Mouse (Mus musculus) gastrocnemius, adult 2 months (tissue): ENCODE data around the gene Senp1. TPM values are rescaled to one million over a fixed set of nuclear protein-coding genes. Genes with fewer than 3 reads are reported as not detected.

Experiments used
- DNase-seq: peaks from one replicate; pipeline ENCODE4 v3.0.0; 2022
- H3K27ac ChIP-seq: fragments of 200-600 bp; 2 replicates; pipeline ENCODE4 v1.8.1; 2022; ENCODE audit warnings: mild to moderate bottlenecking
- H3K4me3 ChIP-seq: fragments of 200-600 bp; 2 replicates; pipeline ENCODE4 v1.8.1; 2022; ENCODE audit warnings: mild to moderate bottlenecking, moderate library complexity
- CTCF ChIP-seq: fragments of 200-600 bp; IDR thresholded peaks from 2 replicates; pipeline ENCODE4 v1.8.1; 2022; ENCODE audit warnings: antibody characterized with exemption, mild to moderate bottlenecking, moderate library complexity
- intact Hi-C: fragments of 180-260 bp; cut with DNase I; formaldehyde crosslinking; loops from one replicate; pipeline ENCODE4 v1.15.1; 2025
- total RNA-seq, 2 experiments: library from RNA; stranded (reverse); gene quantifications; 2 replicates each; pipeline ENCODE4 v1.2.3; 2021

Senp1 gene
- total RNA-seq, 2 experiments from 2014 or later: 7.4 to 8.5 TPM

DNA sequence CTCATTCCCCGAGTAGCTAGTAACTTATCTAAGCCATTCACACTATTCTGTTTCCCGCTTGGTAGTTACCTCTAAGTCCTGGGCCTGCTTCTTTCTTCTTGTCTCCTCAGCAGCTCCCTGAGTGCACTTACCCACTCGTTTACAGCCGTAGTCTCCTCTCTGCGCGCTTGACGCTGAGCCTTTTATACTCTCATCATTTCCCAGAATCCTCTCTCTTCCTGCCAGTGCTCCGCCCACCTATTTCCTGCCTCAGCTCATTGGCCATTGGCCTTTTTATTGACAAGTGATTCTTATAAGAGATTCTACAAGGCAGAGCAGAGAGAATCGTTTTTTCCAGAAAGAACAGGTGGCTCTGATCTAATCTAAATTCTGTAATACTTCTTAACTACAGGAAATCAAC is 5.0 kb upstream of the Senp1 start:
- intact Hi-C loops: no loop called here
- Histone ChIP-seq H3K27ac (no peak overlapping the region), H3K4me3 (no peak overlapping the region)
- DNase-seq: no peak
- TF ChIP-seq CTCF: no peak

DNA sequence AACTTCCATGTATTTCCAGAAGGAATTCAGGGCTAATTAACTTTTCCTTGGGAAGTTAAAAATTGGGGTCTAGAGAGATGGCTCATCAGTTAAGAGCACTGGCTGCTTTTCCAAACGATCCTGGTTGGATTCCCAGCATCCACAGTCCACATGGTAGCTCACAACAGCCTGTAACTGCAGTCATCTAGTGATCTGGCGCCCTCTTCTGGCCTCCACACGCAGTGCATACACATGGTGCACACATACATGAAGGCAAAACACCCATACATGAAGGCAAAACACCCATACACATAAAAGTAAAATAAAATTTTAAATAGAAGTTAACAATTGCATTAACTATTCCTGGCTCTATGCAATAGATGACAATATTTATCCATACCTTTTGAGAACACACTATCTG is 3.4 kb upstream of the Senp1 start:
- intact Hi-C loops: no loop called here
- TF ChIP-seq CTCF: peak; percentile 32; the same call in 1 of the 2 replicates
- DNase-seq: no peak
- Histone ChIP-seq H3K4me3 (no peak overlapping the region), H3K27ac (no peak overlapping the region)

DNA sequence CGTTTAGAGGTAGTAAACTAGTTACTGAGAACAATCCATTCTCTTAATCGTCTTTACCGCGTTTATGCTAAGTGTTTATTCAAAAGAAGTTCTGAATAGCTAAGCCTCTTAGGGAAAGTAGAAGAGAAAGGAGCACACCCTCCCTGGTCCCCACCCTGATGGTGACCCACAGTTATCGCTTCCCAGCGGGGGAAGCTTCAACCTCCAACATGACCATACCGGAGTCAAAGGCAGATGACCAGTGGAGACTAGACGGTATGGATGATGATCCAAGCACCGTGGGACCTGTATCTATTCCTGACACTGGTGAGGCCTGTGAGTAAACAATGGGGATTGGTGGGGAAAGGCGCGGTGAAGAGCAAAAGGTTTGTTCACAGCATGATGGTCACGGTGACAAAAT is 1.4 kb upstream of the Senp1 start:
- TF ChIP-seq CTCF: no peak
- no peak for DNase-seq
- Histone ChIP-seq H3K27ac (no peak overlapping the region), H3K4me3 (no peak overlapping the region)
- intact Hi-C loops: no loop called here

DNA sequence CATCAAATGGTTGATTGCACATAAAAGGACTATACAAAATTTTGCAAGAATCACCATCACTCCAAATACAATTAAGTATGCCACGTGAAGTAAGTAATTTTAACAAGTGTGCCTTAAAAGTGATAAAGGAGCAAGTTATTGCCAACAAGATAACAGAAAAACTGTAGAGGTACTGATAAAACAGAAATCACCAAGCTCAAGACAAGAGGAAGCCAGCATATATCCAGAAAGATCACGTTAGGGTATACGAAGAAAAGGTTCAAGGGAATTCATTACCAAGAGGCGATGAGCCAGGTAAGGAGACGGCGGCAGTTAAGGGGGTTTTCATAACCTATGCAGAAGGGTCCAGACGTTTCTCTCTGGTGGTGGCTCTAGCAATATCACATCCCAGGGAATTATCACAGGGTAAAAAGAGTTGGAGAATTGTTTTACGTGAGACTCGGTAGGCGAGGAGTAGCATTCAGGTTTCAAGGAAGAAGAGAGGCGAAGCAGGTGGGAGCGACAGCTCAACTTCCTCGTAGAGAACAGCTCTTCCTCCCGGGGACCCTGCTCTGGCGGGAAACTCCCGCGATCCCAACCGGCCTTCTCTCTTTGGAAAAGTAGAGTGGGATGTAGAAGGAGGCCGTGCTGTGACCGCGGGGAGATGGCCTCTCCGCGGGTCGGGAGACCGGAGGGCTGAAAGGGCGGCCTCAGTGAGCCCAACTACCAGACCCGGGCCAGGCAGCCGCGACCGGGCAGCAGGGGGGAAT is 998 bp downstream of the Senp1 start, which contains the start of gene Pfkm:
TSS of gene Pfkm (plus strand) at position 218 of the 749 bp plus-strand sequence.
- Histone ChIP-seq H3K4me3 (peak within 1 kb of the TSS; percentile 99), H3K27ac (peak within 1 kb of the TSS; percentile 99)
- intact Hi-C loops: loop anchor here (2.0 kb wide), 1 partner anchor 16 kb away; no protein-coding TSS in a partner anchor
- no peak for TF ChIP-seq CTCF
- DNase-seq: no peak

DNA sequence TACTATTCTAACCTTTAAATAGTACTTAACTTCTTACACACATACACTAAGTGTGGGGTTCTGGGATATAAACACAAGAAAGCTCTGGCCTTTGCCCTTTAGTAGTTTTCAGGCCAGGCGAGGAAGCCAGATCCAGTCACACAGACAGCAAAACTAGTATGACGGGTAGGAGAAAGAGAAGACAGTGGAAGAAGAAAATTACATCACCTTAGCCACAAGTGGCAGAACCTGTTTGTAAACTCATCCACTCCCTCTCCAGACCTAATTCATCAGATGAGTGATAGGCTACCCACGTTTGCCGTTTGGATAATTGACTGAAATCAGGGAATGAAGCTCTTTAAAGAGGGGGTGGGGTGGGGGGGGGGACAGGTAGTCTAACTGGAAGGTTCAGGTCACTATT is 1.7 kb downstream of the Senp1 start:
- TF ChIP-seq CTCF: no peak

DNA sequence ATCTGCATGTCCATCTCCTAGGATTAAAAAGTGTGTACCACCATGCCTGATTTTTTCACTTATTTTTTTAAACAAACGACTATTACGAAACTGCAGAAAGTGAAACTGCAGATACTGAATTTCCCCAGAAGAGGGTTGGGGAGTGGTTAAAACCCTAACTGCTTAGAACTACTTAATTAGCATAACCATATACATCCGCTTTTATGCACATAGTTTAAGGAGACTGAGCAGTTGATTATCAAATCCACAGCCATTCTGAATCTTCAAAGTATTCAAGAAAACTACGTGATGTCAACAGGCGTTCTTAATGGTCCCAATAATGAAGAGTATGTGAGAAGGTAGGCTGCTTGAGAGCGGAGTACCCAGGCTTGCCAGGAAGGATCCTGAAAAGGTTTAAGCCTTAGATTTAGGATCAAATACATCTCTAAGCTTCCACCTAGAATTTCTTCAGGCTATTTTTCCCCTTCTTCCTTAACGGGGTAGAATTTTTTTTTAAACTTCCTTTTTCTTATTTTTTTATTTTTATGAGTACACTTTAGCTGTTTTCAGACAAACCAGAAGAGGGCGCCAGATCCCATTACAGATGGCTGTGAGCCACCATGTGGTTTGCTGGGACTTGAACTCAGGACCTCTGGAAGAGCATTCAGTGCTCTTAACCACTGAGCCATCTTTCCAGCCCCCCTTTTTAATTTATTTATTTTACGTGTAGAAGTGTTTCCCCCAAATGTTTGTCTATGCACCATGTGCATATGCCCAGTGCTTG is 3.9 kb downstream of the Senp1 start:
- no peak for DNase-seq
- TF ChIP-seq CTCF: peak; percentile 82
- intact Hi-C loops: loop anchor here (1.0 to 10.0 kb wide), 2 partner anchors 64 to 205 kb away; partner anchors contain the start of gene Zfp641
- Histone ChIP-seq H3K4me3 (0 out of 2 replicates have a peak overlapping the region, but pooled peaks have one; percentile 23), H3K27ac (0 out of 2 replicates have a peak overlapping the region, but pooled peaks have one; percentile 20)

More for the DNA sequence above, 1.7 kb downstream of the Senp1 start:
- intact Hi-C loops: loop anchor here (2.0 kb wide), 1 partner anchor 17 kb away; no protein-coding TSS in a partner anchor
- DNase-seq: no peak
- H3K27ac ChIP-seq: no peak overlapping the region
- peak overlapping the region; percentile 99 for H3K4me3 ChIP-seq

DNA sequence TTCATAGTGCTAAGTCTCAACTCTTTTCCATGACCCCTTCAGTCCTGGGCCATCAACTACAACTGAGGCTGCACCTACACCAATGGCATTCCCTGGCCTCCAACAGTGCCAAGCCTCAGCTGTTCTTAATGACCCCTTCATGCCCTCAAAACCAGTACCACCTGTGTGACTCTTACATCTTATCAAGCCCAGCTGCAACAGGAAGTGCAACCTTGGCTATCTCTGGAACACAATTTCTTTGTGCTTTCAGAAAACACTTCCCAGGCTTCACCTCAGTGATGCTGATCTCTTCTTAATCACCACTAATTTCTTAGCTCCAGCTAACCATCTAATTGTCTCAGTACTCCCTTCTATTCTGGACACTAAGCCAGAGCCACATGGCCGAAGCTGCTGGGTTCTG is 4.7 kb downstream of the Senp1 start:
- no peak overlapping the region for H3K4me3 ChIP-seq
- intact Hi-C loops: loop anchor here (10.0 kb wide), 1 partner anchor 206 kb away; the partner anchor contains the start of gene Zfp641

DNA sequence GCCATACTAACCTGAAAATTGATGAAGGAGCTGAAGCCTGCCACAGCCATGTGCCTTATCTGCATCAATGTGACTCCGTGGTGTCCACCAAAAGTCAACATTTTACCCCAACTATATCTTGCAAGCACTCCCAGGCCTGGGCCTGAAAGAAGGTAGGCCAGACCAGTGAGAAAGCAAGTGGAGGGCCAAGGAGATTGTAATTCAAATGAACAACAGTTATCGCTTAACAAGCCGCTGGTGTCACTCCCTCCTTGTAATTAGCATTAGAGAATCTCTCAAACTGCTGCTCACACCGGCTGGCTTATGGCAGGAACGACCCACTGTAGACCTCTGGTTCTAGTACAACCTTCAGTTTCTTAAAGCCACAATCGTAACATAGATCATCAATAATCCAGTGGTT is 16.6 kb downstream of the Senp1 start:
- TF ChIP-seq CTCF: no peak
- DNase-seq: no peak
- intact Hi-C loops: no loop called here
- Histone ChIP-seq H3K27ac (no peak overlapping the region), H3K4me3 (no peak overlapping the region)

More for the DNA sequence above, 4.7 kb downstream of the Senp1 start:
- no peak for TF ChIP-seq CTCF
- H3K27ac ChIP-seq: peak overlapping the region; percentile 20; the same call in 1 of the 2 replicates
- DNase-seq: no peak

DNA sequence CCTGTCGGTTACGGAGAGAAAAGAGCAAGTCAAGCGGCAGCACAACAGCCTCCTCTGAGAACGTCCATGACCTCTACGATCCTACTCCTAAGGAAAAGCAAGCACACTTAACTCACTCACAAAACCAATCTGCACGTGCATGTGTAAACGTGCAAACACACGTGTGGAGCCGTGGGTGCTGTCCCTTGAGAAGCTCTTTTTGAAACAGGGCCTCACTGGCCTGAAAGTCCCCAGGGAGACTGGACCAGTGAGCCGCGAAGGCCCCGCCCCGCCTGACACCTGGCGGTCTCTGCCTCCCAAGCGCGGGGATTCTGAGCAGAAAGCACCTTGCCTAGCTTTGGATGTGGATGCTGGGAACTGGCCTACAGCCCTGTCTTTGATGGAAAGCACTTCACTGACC is 18.5 kb downstream of the Senp1 start:
- intact Hi-C loops: no loop called here
- no peak overlapping the region for H3K4me3 ChIP-seq
- H3K27ac ChIP-seq: peak overlapping the region; percentile 72
- no peak for TF ChIP-seq CTCF
- peak; percentile 24 for DNase-seq

DNA sequence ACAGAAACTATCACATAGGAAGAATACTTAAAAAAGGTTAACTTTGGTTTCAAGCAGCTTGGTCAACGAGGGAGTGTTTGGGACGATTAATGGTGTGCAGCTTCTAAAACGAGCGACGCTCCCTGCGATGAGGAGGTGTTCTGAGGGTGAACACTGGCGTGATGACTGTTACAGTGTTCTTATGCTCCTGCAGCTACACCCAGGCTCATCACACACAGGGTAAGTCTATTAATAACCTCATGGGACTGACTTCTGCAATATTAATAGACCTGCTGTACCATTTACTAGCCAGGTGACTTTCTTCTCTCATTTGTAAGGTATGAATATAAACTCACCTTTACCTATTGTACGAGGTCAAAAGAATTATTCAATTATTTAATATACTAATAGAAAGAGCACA is 19.0 kb downstream of the Senp1 start:
- H3K27ac ChIP-seq: peak overlapping the region; percentile 72
- intact Hi-C loops: no loop called here
- no peak for TF ChIP-seq CTCF
- H3K4me3 ChIP-seq: peak overlapping the region; percentile 3; the same call in 1 of the 2 replicates
- peak; percentile 28 for DNase-seq

DNA sequence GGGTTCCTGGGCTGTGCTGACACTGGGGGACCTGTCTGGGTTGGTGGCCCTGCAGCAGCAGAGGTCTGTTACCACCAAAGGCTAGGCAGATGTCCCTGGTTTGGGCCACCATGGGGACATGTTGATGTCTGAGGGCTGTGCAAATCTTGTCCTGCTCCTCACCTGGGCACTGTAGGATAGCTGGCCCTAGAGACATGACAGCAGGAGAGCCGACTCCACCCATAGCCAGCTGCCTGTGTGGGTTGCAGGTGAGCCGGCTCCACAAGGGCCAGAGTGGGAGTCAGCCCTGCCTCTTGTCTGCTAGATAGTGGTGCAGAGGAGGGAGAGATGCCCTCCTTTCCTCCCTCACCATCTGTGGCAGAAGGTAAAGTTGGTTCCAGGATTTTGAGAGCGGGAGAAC is 23.2 kb downstream of the Senp1 start:
- no peak for DNase-seq
- Histone ChIP-seq H3K4me3 (no peak overlapping the region), H3K27ac (no peak overlapping the region)
- intact Hi-C loops: no loop called here
- TF ChIP-seq CTCF: no peak

DNA sequence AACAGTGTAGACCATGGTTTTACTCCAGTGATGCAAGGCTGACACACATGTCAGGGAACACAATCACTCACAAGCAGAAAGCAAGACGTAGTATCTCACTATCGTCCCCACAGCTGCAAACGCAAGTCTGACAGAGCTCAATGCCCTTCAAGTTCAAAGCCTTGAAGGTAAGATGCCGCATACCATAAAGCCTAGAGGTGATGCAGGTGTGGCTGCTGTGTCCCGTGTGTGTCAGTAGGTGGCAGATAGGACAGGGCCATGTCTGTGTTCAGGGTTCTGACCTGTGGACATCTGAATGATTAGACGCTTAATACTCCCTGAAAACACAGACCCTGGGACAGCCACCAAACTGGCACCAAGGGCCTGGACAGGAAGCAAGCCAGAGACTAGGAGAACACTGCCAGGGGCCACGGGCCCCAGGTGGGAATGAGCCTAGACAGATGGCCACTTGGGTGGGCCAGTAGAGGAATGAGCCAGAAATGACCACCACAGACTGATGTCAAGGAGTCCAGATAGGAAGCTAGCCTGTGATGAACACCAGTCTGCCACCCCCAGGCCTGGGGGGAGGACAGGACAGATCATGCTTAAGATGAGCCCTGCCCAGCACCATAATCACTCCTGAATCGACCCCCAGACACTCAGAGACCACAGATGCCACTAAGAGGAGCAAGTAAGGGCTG is 23.8 kb downstream of the Senp1 start:
- peak; percentile 10; the same call in 1 of the 2 replicates for TF ChIP-seq CTCF
- H3K4me3 ChIP-seq: no peak overlapping the region
- H3K27ac ChIP-seq: no peak overlapping the region
- no peak for DNase-seq
- intact Hi-C loops: no loop called here

DNA sequence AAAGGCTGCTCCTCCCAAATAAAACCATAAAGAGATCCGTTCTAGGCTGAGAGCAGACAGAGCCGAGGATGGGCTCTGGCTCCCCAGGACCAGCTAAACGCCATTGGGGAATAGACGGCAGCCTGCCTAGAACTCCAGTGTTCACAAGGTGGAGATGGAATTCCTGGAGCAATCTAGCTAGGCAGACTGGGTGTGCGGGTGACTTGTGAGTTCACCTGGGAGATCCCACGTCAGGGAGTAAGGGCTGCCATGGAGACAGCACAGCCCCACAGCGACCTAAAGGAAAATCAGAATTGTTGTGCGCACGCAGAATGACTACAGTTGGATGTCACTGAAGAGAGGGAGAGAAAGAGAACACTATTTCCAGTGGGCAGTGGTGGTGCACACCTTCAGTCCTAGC is 25.0 kb downstream of the Senp1 start:
- Histone ChIP-seq H3K27ac (no peak overlapping the region), H3K4me3 (no peak overlapping the region)
- no peak for DNase-seq
- intact Hi-C loops: no loop called here
- TF ChIP-seq CTCF: no peak
